Mouse (Mus musculus): ENCODE measurements at regions not wholly inside any gene's neighbourhood (a gene's known extent, or its start where the extent isn't known, plus 50 kb on each side); places are given as distances from the start of the nearest gene placed in this dataset.

GRCm38 (mm10) chr17:64199241-64199933 lies 132.3 kb downstream of the Pja2 start:
- TF ChIP-seq CTCF (IDR thresholded peaks at IDR 0.05; ENCODE audit: low read depth) (no peak), EP300 (IDR thresholded peaks at IDR 0.05; ENCODE audit: low read depth) (no peak)
